Mouse (Mus musculus): ENCODE data around the gene Bcl3.

The Bcl3 gene

DNA sequence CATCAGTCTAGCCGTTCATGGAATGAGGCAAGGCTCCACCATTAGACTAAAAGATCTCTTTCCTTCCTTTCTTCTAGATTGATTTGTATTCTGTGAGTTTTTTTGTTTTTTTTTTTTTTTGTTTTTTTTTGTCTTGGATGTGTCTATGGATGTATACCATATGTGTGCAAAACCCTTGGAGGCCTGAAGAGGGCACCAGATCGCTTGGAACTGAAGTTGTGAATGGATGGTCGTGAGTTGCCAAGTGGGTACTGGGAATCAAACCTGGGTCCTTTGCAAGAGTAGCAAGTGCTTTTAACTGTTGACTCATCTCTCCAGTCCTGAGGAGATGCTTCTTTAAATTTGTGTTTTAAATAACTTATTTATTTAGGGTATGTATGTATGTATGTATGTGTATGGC lies 11.5 kb upstream of the Bcl3 start:
- no peak for DNase-seq (ENCODE audit: low spot score)

DNA sequence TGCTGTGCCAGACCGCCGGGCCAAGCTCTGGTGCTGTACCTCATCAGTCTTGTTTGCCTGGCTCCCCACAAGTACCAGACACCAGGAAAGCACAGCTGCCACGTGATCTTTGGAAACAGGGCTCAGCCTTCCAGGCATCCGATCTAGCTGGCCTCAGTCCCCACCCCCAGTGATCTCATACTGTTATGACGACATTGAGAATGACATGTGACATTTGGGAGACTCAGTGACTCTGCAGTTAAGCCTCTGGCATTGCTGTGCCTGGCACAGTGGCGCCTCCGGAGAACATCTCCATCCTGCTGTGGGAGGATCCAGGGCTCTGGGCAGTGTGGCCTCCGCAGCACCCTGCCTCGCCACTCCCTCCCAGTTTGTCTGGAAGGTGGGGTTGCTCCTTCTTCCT lies 9.3 kb upstream of the Bcl3 start:
- DNase-seq (ENCODE audit: low spot score) = no peak

- DNase-seq (ENCODE audit: low spot score) = peak; percentile 63
These were observed 8.1 kb upstream of the Bcl3 start for GRCm38 (mm10) chr7:19830682-19831156.

GRCm38 (mm10) chr7:19829694-19830093 lies 7.1 kb upstream of the Bcl3 start:
- DNase-seq (ENCODE audit: low spot score) = no peak

GRCm38 (mm10) chr7:19826756-19827155 lies 4.2 kb upstream of the Bcl3 start:
- no peak for DNase-seq (ENCODE audit: low spot score)

GRCm38 (mm10) chr7:19824182-19824973 lies 1.8 kb upstream of the Bcl3 start:
- DNase-seq (ENCODE audit: low spot score) = peak; percentile 69

- no peak for DNase-seq (ENCODE audit: low spot score)
These were observed 949 bp upstream of the Bcl3 start for GRCm38 (mm10) chr7:19823256-19824181.

- no peak for DNase-seq (ENCODE audit: low spot score)
These were observed 377 bp downstream of the Bcl3 start for GRCm38 (mm10) chr7:19822193-19822592.

DNA sequence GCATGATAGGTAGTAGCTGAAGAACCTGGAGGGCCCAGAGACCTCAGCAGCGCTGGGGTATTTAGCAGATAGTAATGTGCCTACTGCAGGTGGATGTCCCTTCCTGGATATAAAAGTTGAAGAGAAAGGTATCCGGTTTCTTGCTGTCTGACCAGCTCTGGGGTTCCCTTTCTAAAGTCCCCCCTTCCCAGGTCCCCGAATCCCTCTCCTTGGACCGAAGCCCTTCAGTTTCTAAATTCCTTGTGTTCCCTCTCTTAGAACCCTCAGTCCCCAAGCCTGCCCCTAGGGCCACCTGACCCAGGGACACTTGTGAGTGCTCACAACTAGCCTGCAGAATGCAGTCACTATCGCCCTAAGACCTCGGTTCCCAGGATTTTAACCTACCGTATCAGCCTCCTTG lies 937 bp downstream of the Bcl3 start:
- DNase-seq (ENCODE audit: low spot score) = no peak

GRCm38 (mm10) chr7:19820347-19821048 lies 2.1 kb downstream of the Bcl3 start:
- no peak for DNase-seq (ENCODE audit: low spot score)

- DNase-seq (ENCODE audit: low spot score) = no peak
These were observed 3.7 kb downstream of the Bcl3 start for GRCm38 (mm10) chr7:19818875-19819274.

- no peak for DNase-seq (ENCODE audit: low spot score)
These were observed 4.1 kb downstream of the Bcl3 start for GRCm38 (mm10) chr7:19818440-19818839.

GRCm38 (mm10) chr7:19817382-19818105 lies 5.0 kb downstream of the Bcl3 start:
- no peak for DNase-seq (ENCODE audit: low spot score)

DNA sequence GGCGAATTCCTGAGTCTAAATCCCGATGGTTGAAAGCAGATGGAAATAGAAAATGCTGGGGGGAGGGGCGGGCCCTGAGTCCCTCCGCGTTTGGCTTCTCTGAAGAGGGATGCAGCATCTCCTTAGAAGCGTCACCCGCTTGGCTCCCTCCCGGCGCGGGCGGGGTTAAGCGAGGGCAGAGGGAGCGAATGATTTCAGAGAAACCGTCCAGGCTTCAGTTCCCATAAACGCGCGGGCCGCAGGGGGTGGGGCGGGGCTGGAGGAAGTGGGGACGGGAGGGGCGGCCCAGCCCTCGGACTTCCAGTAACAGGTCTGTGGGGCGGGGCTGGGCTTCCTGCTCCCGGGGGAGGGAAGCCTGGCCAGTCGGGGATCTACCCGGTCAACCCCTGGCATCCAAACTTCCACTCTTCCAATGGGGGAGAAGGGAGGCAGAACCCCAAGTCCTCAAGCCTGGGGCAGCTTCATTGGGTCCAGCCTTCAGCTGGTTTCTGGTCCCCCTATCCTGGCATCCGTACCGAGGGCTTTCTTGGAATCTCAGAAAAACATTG lies 6.3 kb downstream of the Bcl3 start:
- DNase-seq (ENCODE audit: low spot score) = peak; percentile 71

DNA sequence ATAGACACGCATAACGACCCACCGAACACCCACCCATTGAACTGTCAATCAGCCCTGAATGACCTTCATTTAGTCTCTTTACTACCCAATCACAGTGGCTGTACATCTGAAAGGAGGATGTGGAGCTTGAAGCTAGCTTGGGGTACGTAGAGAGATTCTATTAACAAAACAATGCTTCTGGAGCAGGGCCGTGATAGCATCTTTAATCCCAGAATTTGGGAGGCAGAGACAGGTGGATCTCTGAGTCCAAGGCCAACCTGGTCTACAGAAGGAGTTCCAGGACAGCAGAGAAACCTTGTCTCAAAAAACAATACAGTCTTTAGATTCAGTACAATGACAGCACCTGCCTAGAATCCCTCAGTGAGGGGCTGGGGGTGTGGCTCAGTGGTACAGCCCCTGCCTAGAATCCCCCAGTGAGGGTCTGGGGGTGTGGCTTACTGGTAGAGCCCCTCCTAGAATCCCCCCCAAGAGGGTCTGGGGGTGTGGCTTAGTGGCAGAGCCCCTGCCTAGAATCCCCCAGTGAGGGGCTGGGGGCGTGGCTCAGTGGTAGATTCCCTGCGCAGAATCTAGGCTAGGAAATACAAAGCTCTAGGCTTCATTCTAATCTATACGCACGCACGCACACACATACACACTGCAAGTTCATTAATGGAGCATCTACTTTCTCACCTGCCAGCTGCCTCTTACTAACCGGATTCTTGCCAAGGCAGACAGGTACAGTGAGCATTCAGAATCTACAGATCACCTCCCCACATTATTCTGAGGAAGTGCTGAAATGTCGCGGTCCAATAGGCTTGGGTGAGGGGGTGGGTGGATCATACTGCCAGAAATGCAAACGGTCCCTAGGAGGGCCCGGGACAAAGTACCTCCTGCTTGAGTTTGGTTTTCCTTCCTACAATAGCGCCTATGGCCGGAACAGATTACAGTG lies 7.0 kb downstream of the Bcl3 start:
- DNase-seq (ENCODE audit: low spot score) = no peak

GRCm38 (mm10) chr7:19813579-19814122 lies 8.9 kb downstream of the Bcl3 start:
- no peak for DNase-seq (ENCODE audit: low spot score)

DNA sequence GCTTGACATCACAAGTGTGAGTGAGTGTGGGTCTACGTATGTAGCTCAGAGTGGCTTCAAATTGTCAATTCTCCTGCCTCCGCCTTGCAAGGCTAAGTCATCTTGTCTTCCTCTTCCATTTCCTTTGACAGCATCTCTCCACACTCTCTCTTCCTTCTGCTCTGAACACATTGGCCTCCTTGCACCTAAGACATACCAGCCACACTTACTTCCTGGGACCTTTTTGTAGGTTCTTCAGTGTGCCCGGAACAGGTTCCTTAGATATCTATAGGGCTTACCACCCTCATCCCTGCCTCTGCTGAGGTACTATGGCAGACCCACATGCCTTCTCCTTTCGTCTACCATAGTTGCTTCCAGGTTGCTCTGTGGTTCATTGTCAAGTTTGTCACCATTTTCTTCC lies 9.4 kb downstream of the Bcl3 start:
- DNase-seq (ENCODE audit: low spot score) = no peak

DNA sequence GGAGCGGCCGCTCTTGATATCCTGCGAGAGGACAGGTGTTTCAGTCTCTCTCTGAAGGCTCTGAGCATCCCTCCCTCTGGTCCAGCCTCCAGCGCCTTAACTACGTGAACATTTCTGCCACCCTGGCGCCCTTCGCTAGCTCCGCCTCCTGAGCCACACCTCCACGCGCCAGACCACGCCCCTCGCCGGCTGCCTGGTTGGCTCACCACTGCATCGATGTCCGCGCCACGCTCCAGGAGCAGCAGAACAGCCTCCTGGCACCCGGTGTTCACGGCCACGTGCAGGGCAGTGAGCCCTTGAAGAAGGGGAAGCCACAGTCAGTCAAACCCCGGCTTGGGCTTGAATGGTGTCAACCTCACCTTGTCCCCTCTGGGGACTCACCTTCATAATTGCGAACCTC lies 11.5 kb downstream of the Bcl3 start:
- DNase-seq (ENCODE audit: low spot score) = no peak

DNA sequence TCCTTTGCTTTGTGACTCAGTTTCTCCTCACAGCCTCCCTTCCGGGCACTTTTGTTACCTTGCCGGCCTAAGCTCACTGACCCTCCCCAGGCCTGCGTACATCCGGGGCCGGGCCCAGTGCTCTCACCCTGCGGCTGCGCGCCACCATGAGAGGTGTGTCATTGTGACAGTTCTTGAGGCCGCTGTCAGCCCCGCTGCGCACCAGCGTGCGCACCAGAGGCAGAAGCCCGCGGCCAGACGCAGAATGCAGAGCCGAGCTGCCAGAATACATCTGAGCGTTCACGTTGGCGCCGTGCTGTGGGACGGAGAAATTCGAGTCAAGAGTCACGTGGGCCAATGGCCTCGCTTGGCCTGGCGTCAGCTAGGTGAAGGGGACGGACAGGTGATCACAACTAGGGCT lies 13.2 kb downstream of the Bcl3 start:
- DNase-seq (ENCODE audit: low spot score) = no peak

DNA sequence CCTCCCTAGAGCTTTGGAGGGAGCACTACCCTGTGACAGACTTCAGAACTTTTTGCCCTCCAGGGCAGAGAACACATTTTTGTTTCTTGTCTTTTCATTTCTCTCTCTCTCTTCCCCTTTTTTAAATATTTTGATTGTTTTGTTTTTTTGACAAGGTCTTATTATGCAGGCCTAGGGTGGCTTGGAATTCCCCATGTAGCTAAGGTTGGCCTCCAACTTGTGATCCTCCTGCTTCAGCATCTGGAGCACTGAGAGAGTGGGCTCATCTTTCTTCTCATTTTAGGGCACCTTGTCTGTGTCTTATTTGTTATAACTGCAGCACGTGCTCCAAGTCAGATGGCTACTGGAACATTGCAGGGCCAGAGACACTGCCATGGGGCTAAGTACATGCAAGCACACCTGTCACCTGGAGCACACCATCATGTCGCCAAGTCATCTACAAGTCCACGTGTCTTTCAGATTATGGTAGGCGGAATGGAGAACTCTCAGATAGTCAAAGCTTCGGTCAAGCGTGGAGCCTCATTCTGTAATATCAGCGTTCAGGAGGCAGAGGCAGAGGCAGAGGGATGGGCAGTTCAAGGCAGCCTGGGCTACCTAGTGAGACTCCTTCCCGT lies 16.1 kb downstream of the Bcl3 start:
- no peak for DNase-seq (ENCODE audit: low spot score)

Data from ovary, postnatal 10 days (tissue).